Mouse (Mus musculus) spleen, adult 2 months (tissue): ENCODE measurements around the gene Adgrg6.

Source experiments
- CTCF ChIP-seq: fragments of 200-500 bp; IDR thresholded peaks from 2 replicates; pipeline ENCODE4 v1.5.1; 2011; ENCODE audit warnings: mild to moderate bottlenecking, inconsistent platforms; ENCODE audit not compliant: insufficient read depth, insufficient read length, insufficient replicate concordance; ENCODE audit errors: extremely low read depth
- POLR2A ChIP-seq: fragments of 200-500 bp; IDR thresholded peaks from 2 replicates; pipeline ENCODE4 v1.6.1; 2011; ENCODE audit warnings: low read depth, low read length, inconsistent platforms

DNA sequence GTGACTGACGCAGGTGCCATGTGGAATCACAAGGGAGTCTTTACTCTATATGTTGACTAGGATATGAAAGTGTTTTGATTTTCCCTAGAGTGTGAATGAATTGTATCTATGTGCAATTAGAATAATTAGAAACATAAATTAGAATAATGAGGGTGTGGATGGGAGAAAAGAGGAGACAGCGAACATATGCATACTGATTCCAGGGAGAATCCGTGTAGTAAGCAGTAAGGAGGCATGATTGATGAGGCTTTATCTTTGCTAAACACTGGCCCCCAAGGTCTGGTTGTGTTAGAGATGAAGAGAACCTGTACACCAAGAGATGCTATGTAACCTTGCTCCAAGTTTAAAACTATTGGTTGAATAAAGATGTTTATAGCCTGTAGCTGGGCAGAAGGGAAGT is 187.2 kb downstream of the Adgrg6 start:
- no peak for TF ChIP-seq CTCF
- TF ChIP-seq POLR2A, result no peak
